Mouse (Mus musculus): ENCODE results near the gene Marc1.

The Marc1 gene

DNA sequence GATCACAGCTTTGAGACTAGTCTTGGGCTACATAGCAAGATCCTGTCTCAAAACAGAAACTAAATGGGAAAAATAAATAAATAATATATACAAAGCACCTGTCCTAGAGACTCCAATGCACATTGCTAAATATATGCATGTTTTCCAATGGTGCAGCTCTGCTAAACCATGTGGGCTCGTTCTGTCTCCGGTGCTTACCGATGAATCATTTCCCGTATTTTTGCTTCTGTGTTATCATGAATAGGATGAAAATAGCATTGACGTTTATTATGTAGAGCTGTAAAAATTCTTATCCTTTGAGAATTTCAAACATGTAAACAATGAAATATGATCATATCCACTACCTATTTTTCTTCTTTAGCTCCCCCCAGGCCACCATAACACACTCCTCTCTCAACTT lies 58.4 kb downstream of the Marc1 start:
- Histone ChIP-seq H3K27me3 (ENCODE audit: control insufficient read depth, insufficient read depth, low read length, poor library complexity, severe bottlenecking) (no peaks in the 10 kb centered on the region), H3K36me3 (ENCODE audit: control insufficient read depth, insufficient read depth, low read length, poor library complexity, severe bottlenecking) (no peaks in the 10 kb centered on the region)
- DNase-seq (ENCODE audit: low read depth, low spot score): no peak

DNA sequence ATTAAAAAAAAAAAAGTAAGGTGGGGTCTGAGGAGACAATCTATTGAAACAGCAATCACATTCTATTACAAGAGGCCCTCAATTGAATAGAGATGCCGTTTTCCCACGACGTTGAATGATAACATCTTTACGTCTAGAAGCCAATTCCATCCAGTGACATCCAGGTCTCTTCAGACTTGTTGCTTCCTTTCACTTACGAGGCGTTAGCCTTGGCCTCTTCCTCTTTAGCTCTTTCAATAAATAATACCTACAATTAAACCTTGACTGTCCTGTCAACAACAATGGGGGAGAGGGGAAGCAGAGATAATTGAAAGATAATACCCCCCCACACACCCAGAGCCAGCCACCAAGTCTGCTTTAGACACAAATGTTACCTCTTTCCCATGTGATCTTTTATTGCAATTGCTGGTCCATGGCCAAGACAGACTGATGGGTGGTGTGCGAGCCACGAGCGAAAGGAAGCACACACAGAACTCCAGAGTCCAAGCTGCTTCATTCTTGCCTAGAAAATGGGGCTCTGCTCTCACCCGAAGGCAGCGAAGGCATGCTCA lies 60.9 kb downstream of the Marc1 start:
- no peak for DNase-seq (ENCODE audit: low read depth, low spot score)
- H3K36me3 ChIP-seq (ENCODE audit: control insufficient read depth, insufficient read depth, low read length, poor library complexity, severe bottlenecking): no peaks in the 10 kb centered on the region

GRCm38 (mm10) chr1:184748692-184749152 lies 62.4 kb downstream of the Marc1 start:
- DNase-seq (ENCODE audit: low read depth, low spot score): no peak
- Histone ChIP-seq H3K27me3 (ENCODE audit: control insufficient read depth, insufficient read depth, low read length, poor library complexity, severe bottlenecking) (no peaks in the 10 kb centered on the region), H3K36me3 (ENCODE audit: control insufficient read depth, insufficient read depth, low read length, poor library complexity, severe bottlenecking) (no peaks in the 10 kb centered on the region)

More for the DNA sequence above, 60.9 kb downstream of the Marc1 start:
- no peaks in the 10 kb centered on the region for H3K27me3 ChIP-seq (ENCODE audit: control insufficient read depth, insufficient read depth, low read length, poor library complexity, severe bottlenecking)

GRCm38 (mm10) chr1:184737876-184738479 lies 73.1 kb downstream of the Marc1 start:
- H3K27me3 ChIP-seq (ENCODE audit: control insufficient read depth, insufficient read depth, low read length, poor library complexity, severe bottlenecking): no peaks in the 10 kb centered on the region; the same call in 1 of the 2 replicates
- peak; percentile 84 for DNase-seq (ENCODE audit: low read depth, low spot score)
- no peaks in the 10 kb centered on the region for H3K36me3 ChIP-seq (ENCODE audit: control insufficient read depth, insufficient read depth, low read length, poor library complexity, severe bottlenecking)

DNA sequence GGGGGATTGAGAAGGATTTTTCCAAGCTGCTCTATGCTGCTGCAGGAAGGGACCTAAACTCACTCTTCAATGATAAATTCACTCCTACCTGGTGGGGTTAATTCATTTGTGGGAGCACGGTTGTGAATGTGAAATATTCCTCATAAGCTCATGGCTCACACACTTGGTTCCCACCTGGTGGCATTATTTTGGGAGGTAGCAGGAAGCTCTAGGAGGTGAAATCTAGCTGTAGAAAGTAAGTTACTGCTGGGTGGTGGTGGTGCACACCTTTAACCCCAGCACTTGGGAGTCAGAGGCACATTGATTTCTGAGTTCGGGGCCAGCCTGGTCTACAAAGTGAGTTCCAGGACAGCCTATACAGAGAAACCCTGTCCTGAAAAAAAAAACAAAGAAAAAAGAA lies 73.9 kb downstream of the Marc1 start:
- Histone ChIP-seq H3K27me3 (ENCODE audit: control insufficient read depth, insufficient read depth, low read length, poor library complexity, severe bottlenecking) (no peaks in the 10 kb centered on the region; the same call in 1 of the 2 replicates), H3K36me3 (ENCODE audit: control insufficient read depth, insufficient read depth, low read length, poor library complexity, severe bottlenecking) (no peaks in the 10 kb centered on the region)
- DNase-seq (ENCODE audit: low read depth, low spot score): no peak
